Mouse (Mus musculus) adrenal gland, postnatal 25 days (tissue): ENCODE results near the gene Stim1. TPM values are rescaled to one million over a fixed set of nuclear protein-coding genes. Genes with fewer than 3 reads are reported as not detected.

Experiments
- DNase-seq: peaks from one replicate; pipeline ENCODE4 v3.0.0; 2021; ENCODE audit warnings: mixed read lengths
- long read RNA-seq: library from polyadenylated mRNA; stranded (forward); transcript quantifications from one replicate; pipeline ENCODE4 v2.0.0, GENCODE M21; 2021
- total RNA-seq: library from RNA; stranded (reverse); gene quantifications from 2 replicates; pipeline ENCODE4 v1.2.3, GENCODE M21; 2021

The Stim1 gene
- 52.4 and 65.8 TPM in 2 replicates for total RNA-seq
- long read RNA-seq, full-length matches to known transcripts: 10 of 22 reads
- long read RNA-seq, partial matches to known transcripts: 6 of 22 reads
- long read RNA-seq, other reads (novel, unspliced or antisense): 6 of 22 reads

- DNase-seq: peak; percentile 76
Observed at GRCm38 (mm10) chr7:102267601-102268394, at the start of gene Stim1. Gene Stim1 (plus strand): TSS chr7:102267806.

- no peak for DNase-seq
Observed at GRCm38 (mm10) chr7:102221899-102222298, 45.7 kb upstream of the Stim1 start.

- peak; percentile 48 for DNase-seq
Observed at GRCm38 (mm10) chr7:102222336-102222735, 45.3 kb upstream of the Stim1 start.

- peak; percentile 80 for DNase-seq
Observed at GRCm38 (mm10) chr7:102222830-102223556, 44.6 kb upstream of the Stim1 start.

GRCm38 (mm10) chr7:102223883-102224738 lies 43.5 kb upstream of the Stim1 start:
- peak; percentile 58 for DNase-seq

- DNase-seq: no peak
Observed at GRCm38 (mm10) chr7:102226051-102226450, 41.6 kb upstream of the Stim1 start.

GRCm38 (mm10) chr7:102228049-102228670 lies 39.4 kb upstream of the Stim1 start:
- DNase-seq: no peak

GRCm38 (mm10) chr7:102229814-102230213 lies 37.8 kb upstream of the Stim1 start:
- DNase-seq: no peak

GRCm38 (mm10) chr7:102233059-102233458 lies 34.5 kb upstream of the Stim1 start:
- DNase-seq: no peak

- no peak for DNase-seq
Observed at GRCm38 (mm10) chr7:102238686-102239286, 28.8 kb upstream of the Stim1 start.

GRCm38 (mm10) chr7:102239591-102239990 lies 28.0 kb upstream of the Stim1 start:
- no peak for DNase-seq

- no peak for DNase-seq
Observed at GRCm38 (mm10) chr7:102242371-102242770, 25.2 kb upstream of the Stim1 start.

- DNase-seq: no peak
Observed at GRCm38 (mm10) chr7:102242917-102243316, 24.7 kb upstream of the Stim1 start.

GRCm38 (mm10) chr7:102243870-102244269 lies 23.7 kb upstream of the Stim1 start:
- DNase-seq: no peak

- no peak for DNase-seq
Observed at GRCm38 (mm10) chr7:102244782-102245535, 22.6 kb upstream of the Stim1 start.

- no peak for DNase-seq
Observed at GRCm38 (mm10) chr7:102245775-102246174, 21.8 kb upstream of the Stim1 start.

- no peak for DNase-seq
Observed at GRCm38 (mm10) chr7:102246265-102246664, 21.3 kb upstream of the Stim1 start.

GRCm38 (mm10) chr7:102246956-102247797 lies 20.4 kb upstream of the Stim1 start:
- DNase-seq: no peak

GRCm38 (mm10) chr7:102248691-102249404 lies 18.8 kb upstream of the Stim1 start:
- DNase-seq: no peak
